Mouse (Mus musculus) 416B (cell line): ENCODE results near the gene Mob3b.

ENCODE experiments used
- DNase-seq: peaks from one replicate; pipeline ENCODE4 v3.0.0; 2011; ENCODE audit warnings: low read depth

Mob3b gene

GRCm38 (mm10) chr4:35156751-35157611 lies at the start of gene Mob3b:
Mob3b (minus strand) TSS chr4:35157484.
- no peak for DNase-seq

- DNase-seq = no peak
These were observed 47.4 kb upstream of the Mob3b start for GRCm38 (mm10) chr4:35204659-35205058.

GRCm38 (mm10) chr4:35203724-35204123 lies 46.4 kb upstream of the Mob3b start:
- DNase-seq = no peak

GRCm38 (mm10) chr4:35201700-35202099 lies 44.4 kb upstream of the Mob3b start:
- DNase-seq = no peak

- peak; percentile 26 for DNase-seq
These were observed 35.4 kb upstream of the Mob3b start for GRCm38 (mm10) chr4:35192725-35193124.

- DNase-seq = no peak
These were observed 32.5 kb upstream of the Mob3b start for GRCm38 (mm10) chr4:35189794-35190193.

GRCm38 (mm10) chr4:35187617-35188326 lies 30.5 kb upstream of the Mob3b start:
- peak; percentile 20 for DNase-seq

GRCm38 (mm10) chr4:35177926-35178645 lies 20.8 kb upstream of the Mob3b start:
- DNase-seq = no peak

GRCm38 (mm10) chr4:35175566-35175965 lies 18.3 kb upstream of the Mob3b start:
- DNase-seq = no peak

GRCm38 (mm10) chr4:35173551-35173950 lies 16.3 kb upstream of the Mob3b start:
- DNase-seq = no peak

- DNase-seq = no peak
These were observed 15.2 kb upstream of the Mob3b start for GRCm38 (mm10) chr4:35172471-35172870.

GRCm38 (mm10) chr4:35169571-35170125 lies 12.4 kb upstream of the Mob3b start:
- DNase-seq = no peak

- no peak for DNase-seq
These were observed 10.6 kb upstream of the Mob3b start for GRCm38 (mm10) chr4:35167855-35168254.

- no peak for DNase-seq
These were observed 8.7 kb upstream of the Mob3b start for GRCm38 (mm10) chr4:35165947-35166346.

- DNase-seq = no peak
These were observed 8.0 kb upstream of the Mob3b start for GRCm38 (mm10) chr4:35165275-35165674.

GRCm38 (mm10) chr4:35157815-35158214 lies 531 bp upstream of the Mob3b start:
- DNase-seq = no peak

GRCm38 (mm10) chr4:35156149-35156611 lies 1.1 kb downstream of the Mob3b start:
- DNase-seq = no peak

- no peak for DNase-seq
These were observed 2.0 kb downstream of the Mob3b start for GRCm38 (mm10) chr4:35155132-35155922.

GRCm38 (mm10) chr4:35154051-35154450 lies 3.2 kb downstream of the Mob3b start:
- no peak for DNase-seq

GRCm38 (mm10) chr4:35151756-35152155 lies 5.5 kb downstream of the Mob3b start, which contains the start of gene Ifnk:
Ifnk (plus strand) TSS chr4:35152056.
- no peak for DNase-seq

- DNase-seq = no peak
These were observed 6.6 kb downstream of the Mob3b start for GRCm38 (mm10) chr4:35150706-35151105.
